Mouse (Mus musculus) heart, adult 2 months (tissue): ENCODE measurements around the gene Kcnh1.

ENCODE experiments used
- EP300 ChIP-seq: fragments of 200-500 bp; IDR thresholded peaks from 2 replicates; pipeline ENCODE4 v1.6.1; 2011; ENCODE audit warnings: low read depth, low read length, control low read depth; ENCODE audit not compliant: insufficient read depth
- POLR2A ChIP-seq: fragments of 200-500 bp; IDR thresholded peaks from 2 replicates; pipeline ENCODE4 v1.6.1; 2011; ENCODE audit warnings: mild to moderate bottlenecking, low read depth, low read length, control low read depth; ENCODE audit not compliant: insufficient read depth

- TF ChIP-seq POLR2A, result no peak
- no peak for TF ChIP-seq EP300
These were observed 367.5 kb downstream of the Kcnh1 start for GRCm38 (mm10) chr1:192557978-192558594.
